Mouse (Mus musculus): ENCODE results near the gene Fxn. TPM values are rescaled to one million over a fixed set of nuclear protein-coding genes. Genes with fewer than 3 reads are reported as not detected.

Fxn gene
- polyA plus RNA-seq, 1 experiment from 2014 or later = 2.8 TPM

Other genes with a start within 250 kb of the Fxn start
- not detected in 3 replicates for gene Fam189a2, start 249.6 kb downstream of the Fxn start, polyA plus RNA-seq (2018)
- gene Tjp2, start 55.6 kb downstream of the Fxn start, polyA plus RNA-seq (2018) = 4.8 to 9.8 TPM (median 7.2 TPM) in 3 replicates
- 17.3 to 43.9 TPM (median 22.3 TPM) in 3 replicates for gene Fam122a, start 196.8 kb upstream of the Fxn start, polyA plus RNA-seq (2018)

Data from macrophage (primary cell).